Mouse (Mus musculus): ENCODE data around the gene Grap2. TPM values are rescaled to one million over a fixed set of nuclear protein-coding genes. Genes with fewer than 3 reads are reported as not detected.

Grap2 gene
- polyA plus RNA-seq, 3 experiments from 2014 or later = 27.9 to 51.6 (median 43.6) TPM

DNA sequence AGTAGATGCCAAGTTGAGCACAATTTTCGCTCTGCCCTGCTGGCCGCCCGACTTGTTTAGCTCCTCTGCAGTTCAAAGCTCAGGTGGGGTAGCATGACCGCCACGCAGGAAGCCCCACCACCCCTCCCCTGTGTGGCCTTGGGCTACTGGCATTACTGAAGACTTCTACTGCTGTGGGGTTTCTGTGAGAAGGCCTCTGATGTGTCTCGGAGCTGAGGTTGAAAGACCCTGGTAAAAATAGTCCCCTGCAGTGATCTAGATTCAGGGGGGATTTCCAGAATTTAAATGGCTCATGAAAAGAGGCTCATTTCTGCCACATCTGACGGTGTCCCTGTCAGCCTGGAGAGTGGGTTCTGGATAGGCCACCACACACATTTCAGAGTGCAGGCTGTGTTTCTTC, 30.1 kb downstream of the Grap2 start:
- ATAC-seq = peak; percentile 63

GRCm38 (mm10) chr15:80604026-80604425, 31.6 kb downstream of the Grap2 start:
- ATAC-seq = no peak

DNA sequence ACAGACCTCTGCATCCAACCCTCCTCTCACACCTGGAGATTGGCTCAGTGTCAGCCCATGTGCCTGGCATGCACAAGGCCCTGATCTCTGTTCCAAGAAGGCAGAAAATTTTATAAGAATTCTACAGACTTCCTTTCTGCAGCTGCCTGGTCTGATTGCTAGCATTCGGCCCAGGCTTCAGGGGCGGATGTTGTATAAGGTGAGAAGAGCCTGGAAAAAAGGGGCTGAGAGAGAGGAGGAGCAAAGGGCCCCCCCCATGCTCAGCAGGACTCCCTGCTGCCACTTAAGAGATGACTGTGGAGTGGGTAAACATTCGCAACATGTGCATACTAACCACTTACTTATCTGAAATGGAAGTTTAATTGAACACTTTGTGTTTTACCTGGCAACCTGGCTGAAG, 35.6 kb downstream of the Grap2 start:
- peak; percentile 17 for ATAC-seq

DNA sequence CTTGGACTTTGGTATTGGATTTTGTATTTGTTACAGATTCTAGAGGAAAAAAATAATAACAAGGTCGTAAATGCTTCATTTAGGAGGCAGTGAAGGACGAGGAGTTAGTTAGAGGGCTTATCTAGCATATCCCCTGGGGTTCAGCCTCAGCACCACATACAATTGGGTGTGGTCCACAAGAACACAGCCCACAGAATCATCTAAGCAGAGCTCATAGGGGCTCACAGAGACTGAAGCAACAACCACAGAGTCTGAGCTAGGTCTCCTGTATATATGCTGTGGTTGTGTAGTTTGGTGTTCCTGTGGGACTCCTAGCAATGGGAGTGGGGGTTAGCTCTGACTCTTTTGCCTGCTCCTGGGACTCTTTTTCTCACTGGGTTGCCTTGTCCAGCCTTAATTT, 37.9 kb downstream of the Grap2 start:
- ATAC-seq = no peak

GRCm38 (mm10) chr15:80611478-80611877, 39.1 kb downstream of the Grap2 start:
- peak; percentile 81 for ATAC-seq

GRCm38 (mm10) chr15:80613904-80614303, 41.5 kb downstream of the Grap2 start:
- ATAC-seq = no peak

DNA sequence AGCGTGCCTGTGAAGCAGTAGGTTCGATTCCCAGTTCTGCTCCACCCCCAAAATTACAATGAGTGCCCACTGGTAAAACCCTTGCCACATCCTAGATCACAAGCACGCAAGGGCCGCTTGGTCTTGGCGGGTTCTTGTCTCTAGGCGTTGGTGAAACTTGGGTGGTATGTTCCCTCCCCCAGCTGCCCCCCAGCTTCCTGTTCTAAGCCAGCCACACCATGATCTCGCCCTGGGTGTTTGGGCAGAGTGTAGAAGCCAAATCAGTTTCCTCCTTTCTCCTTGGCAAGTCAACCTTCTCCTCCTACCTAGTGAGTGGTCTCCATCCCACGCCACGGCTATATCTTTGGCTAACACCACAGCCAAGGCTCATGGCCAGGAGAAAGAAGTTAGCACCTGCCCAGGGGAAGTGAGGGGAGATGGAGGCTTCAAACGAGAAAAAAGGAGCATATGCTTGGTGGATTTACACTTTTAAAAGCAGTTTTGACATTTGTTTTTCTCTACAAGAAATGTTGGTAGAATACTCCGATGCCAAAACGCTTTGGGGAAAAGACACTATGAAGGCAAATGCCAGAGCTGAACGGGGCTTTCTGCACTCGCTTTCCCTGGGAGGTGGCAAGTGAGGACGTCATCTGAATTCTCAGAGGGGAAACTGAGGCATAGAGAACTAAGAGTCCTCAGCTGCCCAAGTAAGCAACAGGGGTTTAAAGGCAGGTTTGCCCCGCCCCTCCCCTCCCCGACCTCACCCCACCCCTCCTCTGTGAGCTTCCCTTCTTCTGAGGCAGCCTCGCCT, 42.3 kb downstream of the Grap2 start:
- ATAC-seq = no peak

DNA sequence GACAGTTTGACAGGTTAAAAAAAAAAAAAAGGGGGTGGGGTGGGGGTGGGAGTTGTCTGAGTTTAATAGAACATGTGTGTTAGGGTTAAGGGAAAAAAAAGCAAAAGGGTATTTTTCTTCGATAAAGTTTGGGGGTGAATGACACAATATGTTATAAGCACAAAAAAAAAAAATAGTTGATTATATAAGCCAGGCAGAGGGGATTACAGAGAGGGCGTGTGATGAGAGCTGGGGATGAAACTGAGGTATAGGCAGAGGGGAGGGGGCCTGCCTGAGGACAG, 42.8 kb downstream of the Grap2 start:
- no peak for ATAC-seq

DNA sequence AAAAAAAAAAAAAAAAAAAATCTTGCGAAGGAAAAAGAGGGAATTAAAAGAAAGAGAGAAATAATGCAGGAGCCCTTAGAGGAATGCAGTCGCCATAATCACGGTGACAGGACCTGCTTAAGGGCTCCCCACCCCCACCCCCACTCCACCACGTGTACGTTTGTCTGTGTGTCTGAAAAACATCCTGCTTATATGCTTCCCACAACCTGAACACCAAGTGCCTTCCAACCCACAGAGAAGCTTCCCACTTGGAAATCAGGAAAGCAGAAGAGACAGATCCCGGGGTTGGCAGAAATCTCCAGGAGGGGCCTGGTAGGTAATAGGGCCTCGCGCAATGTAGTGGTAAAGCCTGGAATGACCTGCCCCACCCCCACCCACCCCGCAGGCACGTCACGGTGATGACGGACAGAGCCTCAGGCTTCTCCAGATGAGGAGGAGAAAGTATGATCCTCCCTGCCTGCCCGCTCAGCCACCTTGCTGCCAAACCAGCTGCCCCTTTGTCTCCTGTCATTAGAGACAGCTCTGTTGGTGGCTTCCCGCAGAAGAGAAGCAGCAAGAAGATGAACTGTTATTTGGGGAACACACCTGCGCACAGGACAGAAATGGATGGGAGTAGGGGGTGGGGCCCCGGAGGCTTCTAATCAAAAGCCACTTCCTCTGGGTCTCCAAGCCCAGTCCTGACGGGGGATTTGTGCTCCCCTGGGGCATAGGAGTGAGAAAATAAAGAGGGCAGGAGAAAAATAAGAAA, 43.4 kb downstream of the Grap2 start:
- ATAC-seq = no peak

DNA sequence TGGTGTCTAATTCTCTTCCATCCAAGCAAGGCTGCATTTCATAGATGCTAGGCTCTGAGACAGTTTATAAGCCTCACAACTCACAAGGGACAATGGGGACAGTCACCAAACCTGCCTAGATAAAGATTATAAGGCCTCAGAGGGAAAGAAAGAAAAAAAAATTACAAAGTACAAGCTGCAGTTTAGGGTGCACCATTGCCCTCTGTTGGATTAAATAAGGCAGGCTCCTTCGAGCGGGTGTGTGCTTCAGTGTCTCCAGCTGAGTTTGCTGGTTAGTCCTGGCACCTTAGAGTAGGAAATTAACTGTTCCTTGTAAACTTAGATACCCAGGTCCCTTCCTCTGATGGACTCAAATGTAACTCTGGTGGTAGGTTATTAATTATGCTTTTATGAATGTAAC, 45.4 kb downstream of the Grap2 start:
- peak; percentile 18 for ATAC-seq

DNA sequence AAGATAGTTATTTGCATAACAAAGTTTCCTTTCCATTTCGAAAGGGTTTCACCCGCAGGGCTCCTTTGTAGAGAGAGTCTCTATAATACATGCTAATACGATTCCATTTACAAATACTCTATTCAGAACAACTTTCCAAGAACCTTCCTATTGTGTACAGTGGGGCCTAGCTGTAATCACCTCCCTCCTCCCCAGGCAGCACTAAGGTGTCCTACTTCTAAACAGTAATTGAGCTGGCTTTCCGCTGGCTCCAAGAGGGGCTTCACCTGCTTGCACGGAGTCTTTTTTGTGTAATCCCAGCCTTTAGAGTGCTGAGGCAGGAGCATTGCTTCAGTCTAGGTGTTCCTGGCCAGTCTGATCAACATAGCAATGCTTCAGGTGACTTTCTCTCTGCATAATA, 46.8 kb downstream of the Grap2 start:
- ATAC-seq = no peak

GRCm38 (mm10) chr15:80619786-80620185, 47.4 kb downstream of the Grap2 start:
- peak; percentile 77 for ATAC-seq

DNA sequence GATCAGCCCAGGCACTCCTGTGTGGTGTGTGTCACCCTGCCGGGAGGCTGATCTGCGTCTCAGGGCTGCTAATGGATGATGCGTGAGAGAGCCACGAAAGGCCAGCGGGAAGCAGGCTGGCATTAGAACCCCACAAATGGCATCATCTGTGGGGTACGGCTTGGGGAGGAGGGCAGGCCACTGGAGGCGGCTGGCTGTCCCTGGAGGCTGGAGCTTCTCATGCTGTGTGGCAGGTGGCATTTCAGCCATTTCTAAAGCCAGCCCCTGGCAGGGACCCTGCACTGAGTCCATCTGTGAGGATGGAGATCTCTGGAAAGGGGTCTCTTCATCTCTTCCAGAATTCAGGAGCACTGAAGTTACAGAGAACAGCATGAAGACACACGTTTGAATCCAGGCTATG, 48.0 kb downstream of the Grap2 start:
- ATAC-seq = no peak

GRCm38 (mm10) chr15:80623171-80623837, 50.9 kb downstream of the Grap2 start:
- ATAC-seq = no peak

GRCm38 (mm10) chr15:80626472-80626871, 54.1 kb downstream of the Grap2 start:
- no peak for ATAC-seq

DNA sequence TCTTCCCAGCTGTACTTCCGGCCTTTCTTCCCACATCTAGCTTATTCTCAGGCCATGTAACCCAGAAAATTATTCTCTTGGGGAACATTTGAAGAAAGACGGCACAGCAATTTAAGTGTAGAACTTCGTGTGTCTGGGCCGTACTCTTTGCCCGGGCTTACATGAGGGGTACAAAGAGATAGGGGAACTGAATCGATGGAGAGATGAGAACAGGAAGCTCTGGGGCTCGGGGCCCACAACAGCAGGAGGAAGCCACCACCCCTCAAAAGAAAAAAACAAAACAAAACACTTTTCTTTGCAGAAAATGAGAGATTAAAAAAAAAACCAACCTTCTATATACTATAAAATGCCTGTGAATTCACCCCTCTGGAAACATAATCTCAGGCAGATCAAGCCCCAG, 57.8 kb downstream of the Grap2 start:
- ATAC-seq = peak; percentile 38

DNA sequence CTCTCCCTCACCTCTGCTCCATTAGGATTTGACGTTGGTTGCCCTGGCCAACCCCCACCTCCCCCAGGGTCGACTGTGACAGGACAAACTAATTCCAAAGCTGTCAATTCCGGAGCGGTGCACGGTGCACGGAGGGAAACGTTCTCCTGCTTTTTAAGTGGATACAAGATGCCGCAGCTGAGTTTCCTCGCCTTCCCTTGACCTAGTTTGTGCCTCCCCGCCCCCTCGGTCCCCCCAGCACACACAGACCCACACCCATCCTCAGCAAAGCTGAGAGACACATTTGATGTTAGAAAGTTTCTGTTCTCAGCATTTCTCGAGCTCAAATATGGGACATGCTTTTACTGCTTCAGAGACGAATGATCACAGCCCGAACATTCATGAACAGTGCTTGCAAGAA, 58.3 kb downstream of the Grap2 start:
- no peak for ATAC-seq

GRCm38 (mm10) chr15:80631311-80631710, 58.9 kb downstream of the Grap2 start:
- ATAC-seq = peak; percentile 38

DNA sequence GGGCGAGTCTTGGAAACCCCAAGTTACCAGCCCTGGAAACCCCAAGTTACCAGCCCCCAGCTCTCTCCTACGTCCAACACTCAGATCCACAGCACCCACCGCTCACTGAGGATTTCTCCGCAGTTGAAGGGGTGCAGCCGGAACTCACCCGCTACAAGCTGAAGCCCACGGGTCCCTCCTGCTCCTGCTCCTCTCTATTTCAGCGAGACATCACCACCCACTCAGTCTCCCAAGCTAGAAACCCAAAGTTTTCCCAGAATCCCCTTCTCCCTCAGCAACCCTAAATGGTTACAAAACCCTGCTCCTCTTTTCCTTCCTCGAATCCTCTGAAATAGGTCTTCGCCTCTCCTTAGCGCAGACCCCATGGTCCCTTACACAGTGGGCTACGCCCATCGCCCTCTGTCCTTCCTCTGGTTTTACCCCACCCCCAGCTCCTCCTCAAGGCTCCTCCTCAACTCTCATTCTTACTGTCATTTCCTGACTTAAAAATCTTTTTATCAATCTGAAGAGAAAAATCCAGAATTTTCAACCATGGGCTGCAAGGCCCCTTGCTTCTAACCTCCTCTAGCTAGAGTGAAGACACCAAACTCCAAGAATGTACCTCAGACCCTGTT, 60.0 kb downstream of the Grap2 start:
- ATAC-seq = peak; percentile 40

DNA sequence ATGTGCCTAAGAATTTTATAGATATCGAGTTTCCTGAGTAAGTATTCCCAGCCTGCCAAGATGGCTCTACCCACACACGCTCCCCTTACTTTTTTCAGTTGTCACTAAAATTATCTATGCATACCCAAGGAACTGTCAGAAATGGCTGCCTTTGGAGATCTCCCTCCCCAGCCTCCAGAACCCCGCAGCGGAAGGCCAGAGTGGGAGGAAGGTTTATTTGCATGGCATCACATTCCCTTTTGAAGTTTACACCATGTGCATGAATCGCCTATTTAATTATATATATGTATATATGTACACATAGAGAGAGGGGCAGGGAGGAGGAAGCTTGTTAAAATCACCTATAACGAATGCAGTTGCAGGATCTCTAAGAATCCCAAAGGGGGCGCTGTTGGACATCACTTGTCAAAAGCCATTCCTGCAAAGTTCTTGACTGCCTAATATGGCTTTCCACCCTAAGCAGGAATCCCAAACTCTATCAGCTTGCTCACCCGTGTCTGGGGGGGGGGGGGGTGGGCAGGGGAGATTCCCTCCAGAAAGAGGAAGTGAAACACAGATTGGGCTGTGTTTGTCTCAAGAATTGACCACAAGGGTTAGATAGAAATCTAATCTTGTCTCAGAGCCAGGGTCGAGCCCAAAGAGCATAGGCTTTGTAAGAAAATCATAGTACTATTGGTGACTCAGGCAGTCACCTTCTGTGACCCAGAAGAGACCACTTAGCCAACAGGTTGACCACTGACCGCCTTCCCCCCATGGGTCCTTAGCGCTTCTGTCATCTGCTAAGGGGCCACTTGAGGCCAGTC, 62.2 kb downstream of the Grap2 start:
- no peak for ATAC-seq

GRCm38 (mm10) chr15:80636757-80637372, 64.5 kb downstream of the Grap2 start:
- no peak for ATAC-seq

Data from inflammation-experienced regulatory T-cells, adult 6 months (primary cell).